Mouse (Mus musculus) bone marrow, adult 2 months (tissue): ENCODE results near the gene Col12a1.

Source experiments
- CTCF ChIP-seq: fragments of 200-500 bp; IDR thresholded peaks from 2 replicates; pipeline ENCODE4 v1.5.1; 2011; ENCODE audit warnings: low read length, control low read depth; ENCODE audit not compliant: control insufficient read depth, insufficient read depth
- POLR2A ChIP-seq: fragments of 200-500 bp; IDR thresholded peaks from 2 replicates; pipeline ENCODE4 v1.6.1; 2011; ENCODE audit warnings: low read depth, mild to moderate bottlenecking, control low read depth, low read length, borderline replicate concordance; ENCODE audit not compliant: control insufficient read depth

DNA sequence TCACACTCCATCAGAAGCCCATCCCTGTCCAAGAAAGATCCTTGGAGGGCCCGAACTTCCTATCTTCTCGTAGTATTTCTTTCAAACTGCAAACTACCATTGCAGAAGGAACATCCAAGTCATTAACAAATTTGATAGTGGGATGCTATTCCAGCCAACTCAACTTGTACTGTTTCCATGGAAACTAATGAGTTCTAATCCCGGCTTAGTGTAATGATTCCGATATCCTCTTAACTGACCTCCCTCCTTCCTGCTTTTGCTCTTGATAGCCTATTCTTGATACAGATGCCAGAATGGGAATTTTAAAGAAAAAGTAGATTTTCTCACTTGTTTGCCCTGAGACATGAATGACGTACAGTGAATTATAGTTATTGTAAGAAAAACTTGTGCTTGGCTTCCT lies 112.5 kb downstream of the Col12a1 start:
- TF ChIP-seq CTCF (no peak), POLR2A (no peak)
